Mouse (Mus musculus) spleen, embryonic (tissue): ENCODE measurements around the gene Loxl4.

Experiments
- CTCF ChIA-PET: fragments of 350-600 bp; sonication (Branson Sonifier 250); formaldehyde crosslinking; loops from one replicate; lab custom pipeline; 2022; lab: Charles Lee

The Loxl4 gene

GRCm38 (mm10) chr19:42612654-42613053 is at the start of gene Loxl4:
Loxl4 (minus strand) TSS chr19:42612813.
- CTCF ChIA-PET, result no interaction called here

- CTCF ChIA-PET, result no interaction called here
Observed at GRCm38 (mm10) chr19:42661430-42662164, 49.0 kb upstream of the Loxl4 start.

GRCm38 (mm10) chr19:42660244-42660565 is 47.6 kb upstream of the Loxl4 start:
- CTCF ChIA-PET, result no interaction called here

- CTCF ChIA-PET, result no interaction called here
Observed at GRCm38 (mm10) chr19:42659354-42660243, 47.0 kb upstream of the Loxl4 start.

- CTCF ChIA-PET, result interaction anchor here (0.7 kb wide), 1 partner anchor 49 kb away, joined by 13 read pairs; no protein-coding TSS in a partner anchor
Observed at GRCm38 (mm10) chr19:42658435-42659135, 46.0 kb upstream of the Loxl4 start.

GRCm38 (mm10) chr19:42657769-42658168 is 45.2 kb upstream of the Loxl4 start:
- CTCF ChIA-PET, result interaction anchor here (0.7 kb wide), 1 partner anchor 50 kb away, joined by 13 read pairs; no protein-coding TSS in a partner anchor

- CTCF ChIA-PET, result no interaction called here
Observed at GRCm38 (mm10) chr19:42657306-42657705, 44.7 kb upstream of the Loxl4 start.

- CTCF ChIA-PET, result no interaction called here
Observed at GRCm38 (mm10) chr19:42655006-42655405, 42.4 kb upstream of the Loxl4 start.

GRCm38 (mm10) chr19:42653091-42653490 is 40.5 kb upstream of the Loxl4 start:
- CTCF ChIA-PET, result no interaction called here

- CTCF ChIA-PET, result no interaction called here
Observed at GRCm38 (mm10) chr19:42652425-42652824, 39.8 kb upstream of the Loxl4 start.

GRCm38 (mm10) chr19:42640211-42640610 is 27.6 kb upstream of the Loxl4 start:
- CTCF ChIA-PET, result no interaction called here

- CTCF ChIA-PET, result no interaction called here
Observed at GRCm38 (mm10) chr19:42639544-42639943, 26.9 kb upstream of the Loxl4 start.

- CTCF ChIA-PET, result no interaction called here
Observed at GRCm38 (mm10) chr19:42638604-42639481, 26.2 kb upstream of the Loxl4 start.

GRCm38 (mm10) chr19:42636631-42637030 is 24.0 kb upstream of the Loxl4 start:
- CTCF ChIA-PET, result no interaction called here

GRCm38 (mm10) chr19:42633650-42634049 is 21.0 kb upstream of the Loxl4 start:
- CTCF ChIA-PET, result no interaction called here

- CTCF ChIA-PET, result no interaction called here
Observed at GRCm38 (mm10) chr19:42632301-42632700, 19.7 kb upstream of the Loxl4 start.

- CTCF ChIA-PET, result no interaction called here
Observed at GRCm38 (mm10) chr19:42631541-42631961, 18.9 kb upstream of the Loxl4 start.

GRCm38 (mm10) chr19:42628068-42628467 is 15.5 kb upstream of the Loxl4 start:
- CTCF ChIA-PET, result no interaction called here

GRCm38 (mm10) chr19:42613647-42614225 is 1.1 kb upstream of the Loxl4 start:
- CTCF ChIA-PET, result no interaction called here

- CTCF ChIA-PET, result no interaction called here
Observed at GRCm38 (mm10) chr19:42613116-42613515, 503 bp upstream of the Loxl4 start.

- CTCF ChIA-PET, result no interaction called here
Observed at GRCm38 (mm10) chr19:42611746-42612145, 867 bp downstream of the Loxl4 start.
